Mouse (Mus musculus): ENCODE data around the gene Dna2. TPM values are rescaled to one million over a fixed set of nuclear protein-coding genes. Genes with fewer than 3 reads are reported as not detected.

Dna2 gene
- polyA plus RNA-seq, 1 experiment, result 8.3 TPM

- no peak for TF ChIP-seq GATA1 (IDR thresholded peaks at IDR 0.05; ENCODE audit: low read length)
Measured at GRCm38 (mm10) chr10:62963956-62964355, 17.1 kb downstream of the Dna2 start.

GRCm38 (mm10) chr10:62965796-62966195 is 19.0 kb downstream of the Dna2 start:
- no peak for TF ChIP-seq GATA1 (IDR thresholded peaks at IDR 0.05; ENCODE audit: low read length)

GRCm38 (mm10) chr10:62966291-62966690 is 19.5 kb downstream of the Dna2 start:
- no peak for TF ChIP-seq GATA1 (IDR thresholded peaks at IDR 0.05; ENCODE audit: low read length)

- TF ChIP-seq GATA1 (IDR thresholded peaks at IDR 0.05; ENCODE audit: low read length), result no peak
Measured at GRCm38 (mm10) chr10:62971821-62972220, 25.0 kb downstream of the Dna2 start.

DNA sequence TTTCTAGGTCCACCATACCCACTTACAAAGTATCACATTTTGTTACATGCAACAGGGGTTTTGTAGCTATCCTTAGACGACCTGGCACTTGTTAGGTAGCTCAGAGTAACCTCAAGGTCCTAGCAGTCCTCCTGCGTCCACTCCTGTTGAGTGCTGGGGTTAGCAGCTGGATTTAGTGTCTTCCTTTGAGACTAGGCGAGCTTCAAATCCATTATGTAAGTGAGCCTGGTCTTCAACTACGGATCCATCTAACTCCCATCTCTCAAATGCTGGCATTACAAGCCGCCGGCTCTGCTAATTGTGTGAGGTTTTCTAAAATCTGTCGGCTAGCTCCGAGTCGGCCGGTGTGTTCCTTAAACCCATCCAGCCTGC is 32.8 kb downstream of the Dna2 start:
- no peak for TF ChIP-seq GATA1 (IDR thresholded peaks at IDR 0.05; ENCODE audit: low read length)

GRCm38 (mm10) chr10:62980039-62980954 is 33.5 kb downstream of the Dna2 start, which contains the start of gene Rufy2:
Gene Rufy2 (plus strand): TSS chr10:62980223.
- no peak for TF ChIP-seq GATA1 (IDR thresholded peaks at IDR 0.05; ENCODE audit: low read length)

DNA sequence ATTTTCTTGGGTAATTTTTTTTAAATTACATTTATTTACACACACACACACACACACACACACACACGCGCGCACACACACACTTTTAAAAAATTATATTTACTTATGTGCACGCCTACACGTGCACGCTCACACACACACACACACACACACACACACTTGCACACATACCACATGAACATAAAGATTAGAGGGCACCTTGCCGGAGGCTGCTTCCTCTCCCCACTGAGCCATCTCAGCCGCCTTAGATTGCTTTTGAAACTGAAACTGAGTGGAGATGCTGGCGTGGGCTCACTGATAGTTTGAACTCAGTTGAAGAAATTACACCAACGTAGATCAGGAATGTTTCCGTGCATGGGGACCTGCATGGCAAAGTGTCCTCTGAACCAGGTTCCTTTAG is 37.2 kb downstream of the Dna2 start:
- no peak for TF ChIP-seq GATA1 (IDR thresholded peaks at IDR 0.05; ENCODE audit: low read length)

DNA sequence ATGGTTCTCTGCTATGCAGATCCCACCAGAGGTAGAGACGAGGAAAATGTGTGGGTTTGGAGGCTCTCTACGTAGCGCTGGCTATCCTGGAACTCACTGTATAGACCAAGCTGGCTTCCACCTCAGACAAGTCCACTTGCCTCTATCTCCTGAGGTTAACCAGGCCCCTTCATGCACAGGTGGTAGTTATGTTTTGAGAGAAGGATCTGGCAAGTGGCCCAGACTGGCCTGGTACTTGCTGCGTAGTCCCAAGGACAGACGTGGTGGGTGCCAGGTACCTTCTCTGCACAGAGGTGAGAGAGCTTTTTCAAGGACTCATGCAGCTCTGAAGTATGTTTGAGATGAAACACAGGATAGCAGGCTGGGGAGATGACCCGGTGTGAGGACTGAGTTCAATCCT is 37.7 kb downstream of the Dna2 start:
- no peak for TF ChIP-seq GATA1 (IDR thresholded peaks at IDR 0.05; ENCODE audit: low read length)

DNA sequence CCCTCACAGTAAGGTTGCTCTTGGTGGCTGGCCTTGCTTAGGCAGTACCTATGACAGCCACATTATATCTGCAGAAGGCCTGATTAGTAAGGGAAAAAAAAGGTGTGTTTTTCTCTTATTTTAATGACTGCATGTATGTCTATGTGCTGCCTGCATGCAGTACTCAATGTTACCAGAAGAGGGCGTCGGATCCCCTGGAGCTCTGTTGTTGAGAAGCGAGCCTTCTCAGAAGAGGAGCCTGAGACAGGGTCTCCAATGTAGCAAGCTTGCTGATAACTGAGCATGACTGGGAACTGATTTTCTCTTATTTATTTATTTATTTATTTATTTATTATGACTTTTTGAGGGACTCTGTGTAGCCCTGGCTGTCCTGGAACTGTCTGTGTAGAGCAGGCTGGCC is 40.5 kb downstream of the Dna2 start:
- TF ChIP-seq GATA1 (IDR thresholded peaks at IDR 0.05; ENCODE audit: low read length), result no peak

DNA sequence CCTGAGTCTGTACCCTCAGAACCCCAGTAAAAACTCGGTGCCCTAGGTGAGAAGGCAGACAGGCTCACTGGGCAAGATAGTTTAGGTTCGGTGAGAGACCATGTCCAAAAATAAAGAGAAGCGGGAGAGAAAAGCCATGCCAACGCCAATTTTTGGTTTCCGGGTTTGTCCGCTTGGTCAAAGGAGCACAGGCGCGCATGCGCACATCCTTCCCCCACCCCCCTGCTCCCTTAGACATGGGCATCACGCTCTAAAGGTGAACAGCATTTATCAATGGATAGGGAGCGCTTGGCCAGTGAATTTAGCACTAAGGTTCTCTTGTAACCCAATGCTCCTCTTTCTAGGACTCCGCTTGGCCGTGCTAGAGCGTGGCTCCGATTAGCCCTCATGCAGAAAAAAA is 43.8 kb downstream of the Dna2 start:
- TF ChIP-seq GATA1 (IDR thresholded peaks at IDR 0.05; ENCODE audit: low read length), result no peak

DNA sequence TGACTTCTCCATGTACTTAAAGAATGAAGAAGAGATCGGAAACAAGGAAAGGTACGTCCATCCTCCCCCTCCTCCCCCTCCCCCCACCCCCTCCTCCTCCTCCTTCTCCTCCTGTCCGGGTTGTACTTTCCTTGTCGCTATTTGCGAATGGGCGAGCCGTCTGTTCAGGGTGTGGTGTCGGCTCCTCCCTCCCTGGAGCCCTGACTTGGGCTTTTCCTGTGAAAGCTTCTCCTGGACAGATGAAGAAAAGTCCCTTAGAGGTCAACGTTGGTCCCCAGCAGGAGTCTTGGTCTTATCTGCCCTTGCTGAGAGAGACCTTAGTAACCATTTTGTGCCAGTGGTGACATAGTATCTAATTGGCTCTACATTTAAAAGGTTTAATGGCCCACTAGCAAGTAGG is 47.2 kb downstream of the Dna2 start:
- no peak for TF ChIP-seq GATA1 (IDR thresholded peaks at IDR 0.05; ENCODE audit: low read length)

- TF ChIP-seq GATA1 (IDR thresholded peaks at IDR 0.05; ENCODE audit: low read length), result no peak
Measured at GRCm38 (mm10) chr10:63000584-63000983, 53.8 kb downstream of the Dna2 start.

GRCm38 (mm10) chr10:63003252-63003651 is 56.4 kb downstream of the Dna2 start:
- TF ChIP-seq GATA1 (IDR thresholded peaks at IDR 0.05; ENCODE audit: low read length), result no peak

DNA sequence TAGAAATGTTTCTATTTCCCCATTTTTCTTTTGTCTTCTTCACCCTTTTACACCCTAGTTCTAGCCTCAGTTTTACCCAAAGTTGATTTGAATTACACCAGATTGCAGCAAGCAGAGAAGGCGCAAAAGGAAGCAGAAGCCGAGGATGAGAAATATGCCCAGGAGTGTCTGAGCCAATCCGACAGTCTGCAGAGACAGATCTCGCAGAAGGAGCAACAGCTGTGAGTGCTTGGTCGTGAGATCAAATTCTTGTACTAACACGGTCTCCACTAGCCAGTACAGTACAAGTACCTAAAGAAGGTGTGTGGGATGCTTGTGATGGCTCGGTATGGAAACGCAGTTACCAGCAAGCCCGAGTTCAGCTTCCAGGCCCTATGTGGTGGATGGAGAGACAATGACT is 57.7 kb downstream of the Dna2 start:
- TF ChIP-seq GATA1 (IDR thresholded peaks at IDR 0.05; ENCODE audit: low read length), result no peak

GRCm38 (mm10) chr10:63008193-63008592 is 61.4 kb downstream of the Dna2 start:
- no peak for TF ChIP-seq GATA1 (IDR thresholded peaks at IDR 0.05; ENCODE audit: low read length)

DNA sequence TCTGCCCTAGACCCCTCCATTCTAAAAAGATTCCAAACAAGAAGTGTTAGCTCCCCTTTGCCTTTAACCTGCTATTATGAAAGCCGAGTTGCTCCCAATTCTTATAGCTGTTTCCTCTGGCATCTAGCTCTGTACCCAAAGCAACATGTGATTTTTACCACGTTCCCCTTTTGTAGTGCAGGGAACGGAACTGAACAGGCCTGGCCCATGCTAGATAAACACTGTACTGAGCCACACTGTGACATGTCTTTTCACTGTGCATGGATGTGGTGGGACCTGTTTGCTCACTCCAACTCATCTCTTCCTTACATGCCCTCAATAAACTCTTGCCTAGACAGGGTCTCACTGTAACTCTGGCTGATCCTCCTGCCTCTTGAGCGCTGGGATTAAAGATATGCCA is 63.4 kb downstream of the Dna2 start:
- TF ChIP-seq GATA1 (IDR thresholded peaks at IDR 0.05; ENCODE audit: low read length), result no peak

GRCm38 (mm10) chr10:63011556-63011955 is 64.7 kb downstream of the Dna2 start:
- TF ChIP-seq GATA1 (IDR thresholded peaks at IDR 0.05; ENCODE audit: low read length), result no peak

Data from G1E-ER4 (cell line).